Mouse (Mus musculus): ENCODE measurements at regions not wholly inside any gene's neighbourhood (a gene's known extent, or its start where the extent isn't known, plus 50 kb on each side); places are given as distances from the start of the nearest gene placed in this dataset.

GRCm38 (mm10) chr3:80056636-80057350 is 172.5 kb downstream of the Fam198b start:
- TF ChIP-seq EP300 (IDR thresholded peaks at IDR 0.05) (peak; percentile 98), CTCF (IDR thresholded peaks at IDR 0.05) (no peak)

All from lung, postnatal 0 days (tissue).